Mouse (Mus musculus): ENCODE measurements around the gene Gm49361. TPM values are rescaled to one million over a fixed set of nuclear protein-coding genes. Genes with fewer than 3 reads are reported as not detected.

Gene Gm49361
- total and polyA plus RNA-seq, 3 experiments: not detected

GRCm38 (mm10) chr14:57769102-57769501 lies 23.2 kb upstream of the Gm49361 start:
- TF ChIP-seq CTCF (IDR thresholded peaks at IDR 0.05; ENCODE audit: low read depth, low read length) (no peak), POLR2AphosphoS5 (IDR thresholded peaks at IDR 0.05; ENCODE audit: insufficient replicate concordance, low read depth, low read length) (no peak), TAL1 (conservative IDR thresholded peaks at IDR 0.05; ENCODE audit: low read depth, low read length) (no peak), GATA2 (IDR thresholded peaks at IDR 0.05; ENCODE audit: borderline replicate concordance, low read depth, low read length) (no peak), GATA1 (IDR thresholded peaks at IDR 0.05; ENCODE audit: borderline replicate concordance, low read length) (no peak)
- ATAC-seq (ENCODE audit: extremely low read depth, insufficient number of reproducible peaks, low FRiP score, poor library complexity, severe bottlenecking) (no peak), DNase-seq (ENCODE audit: low spot score) (no peak)
- H3K4me1 ChIP-seq (ENCODE audit: insufficient read depth, low read depth, low read length): no peaks in the 10 kb centered on the region
- H3K27me3 ChIP-seq (ENCODE audit: insufficient read depth, low read length): peaks cover 5% of the 10 kb centered on the region; the same call in 1 of the 2 replicates
- H3K9me3 ChIP-seq (replicated peaks): no peaks in the 10 kb centered on the region
- H3K36me3 ChIP-seq (replicated peaks): no peaks in the 10 kb centered on the region
- no peak overlapping the region for H3K4me3 ChIP-seq (ENCODE audit: low read depth, low read length)

- H3K36me3 ChIP-seq (replicated peaks): no peaks in the 10 kb centered on the region
- no peak for TF ChIP-seq GATA1 (IDR thresholded peaks at IDR 0.05; ENCODE audit: borderline replicate concordance, low read length)
- no peak for TF ChIP-seq TAL1 (conservative IDR thresholded peaks at IDR 0.05; ENCODE audit: low read depth, low read length)
- no peak for TF ChIP-seq CTCF (IDR thresholded peaks at IDR 0.05; ENCODE audit: low read depth, low read length)
- no peak for TF ChIP-seq GATA2 (IDR thresholded peaks at IDR 0.05; ENCODE audit: borderline replicate concordance, low read depth, low read length)
- no peak for TF ChIP-seq POLR2AphosphoS5 (IDR thresholded peaks at IDR 0.05; ENCODE audit: insufficient replicate concordance, low read depth, low read length)
- H3K27me3 ChIP-seq (ENCODE audit: insufficient read depth, low read length): peaks cover 11% of the 10 kb centered on the region; the same call in 1 of the 2 replicates
- H3K4me3 ChIP-seq (ENCODE audit: low read depth, low read length): no peak overlapping the region
- no peaks in the 10 kb centered on the region for H3K9me3 ChIP-seq (replicated peaks)
- DNase-seq (ENCODE audit: low spot score) (no peak), ATAC-seq (ENCODE audit: extremely low read depth, insufficient number of reproducible peaks, low FRiP score, poor library complexity, severe bottlenecking) (no peak)
- H3K4me1 ChIP-seq (ENCODE audit: insufficient read depth, low read depth, low read length): peaks cover 9% of the 10 kb centered on the region; the same call in 1 of the 2 replicates
Measured at GRCm38 (mm10) chr14:57760447-57761412, 14.8 kb upstream of the Gm49361 start.

- H3K9me3 ChIP-seq (replicated peaks): no peaks in the 10 kb centered on the region
- TF ChIP-seq TAL1 (conservative IDR thresholded peaks at IDR 0.05; ENCODE audit: low read depth, low read length) (no peak), GATA2 (IDR thresholded peaks at IDR 0.05; ENCODE audit: borderline replicate concordance, low read depth, low read length) (no peak), CTCF (IDR thresholded peaks at IDR 0.05; ENCODE audit: low read depth, low read length) (no peak), GATA1 (IDR thresholded peaks at IDR 0.05; ENCODE audit: borderline replicate concordance, low read length) (no peak), POLR2AphosphoS5 (IDR thresholded peaks at IDR 0.05; ENCODE audit: insufficient replicate concordance, low read depth, low read length) (no peak)
- DNase-seq (ENCODE audit: low spot score) (no peak), ATAC-seq (ENCODE audit: extremely low read depth, insufficient number of reproducible peaks, low FRiP score, poor library complexity, severe bottlenecking) (no peak)
- no peaks in the 10 kb centered on the region for H3K36me3 ChIP-seq (replicated peaks)
- H3K27me3 ChIP-seq (ENCODE audit: insufficient read depth, low read length): peaks cover 9% of the 10 kb centered on the region; the same call in 1 of the 2 replicates
- H3K4me1 ChIP-seq (ENCODE audit: insufficient read depth, low read depth, low read length): peaks cover 27% of the 10 kb centered on the region
- H3K4me3 ChIP-seq (ENCODE audit: low read depth, low read length): no peak within 1 kb of the TSS
Measured at GRCm38 (mm10) chr14:57758237-57758636, 12.3 kb upstream of the Gm49361 start, which contains the start of gene Lats2. TSS of gene Lats2 (minus strand) at chr14:57758388.

GRCm38 (mm10) chr14:57756094-57756493 lies 10.2 kb upstream of the Gm49361 start:
- Histone ChIP-seq H3K9me3 (replicated peaks) (no peaks in the 10 kb centered on the region), H3K4me3 (ENCODE audit: low read depth, low read length) (no peak overlapping the region), H3K36me3 (replicated peaks) (no peaks in the 10 kb centered on the region), H3K27me3 (ENCODE audit: insufficient read depth, low read length) (peaks cover 5% of the 10 kb centered on the region; the same call in 1 of the 2 replicates), H3K4me1 (ENCODE audit: insufficient read depth, low read depth, low read length) (peaks cover 34% of the 10 kb centered on the region)
- DNase-seq (ENCODE audit: low spot score) (no peak), ATAC-seq (ENCODE audit: extremely low read depth, insufficient number of reproducible peaks, low FRiP score, poor library complexity, severe bottlenecking) (no peak)
- no peak for TF ChIP-seq POLR2AphosphoS5 (IDR thresholded peaks at IDR 0.05; ENCODE audit: insufficient replicate concordance, low read depth, low read length)
- TF ChIP-seq CTCF (IDR thresholded peaks at IDR 0.05; ENCODE audit: low read depth, low read length): no peak
- TF ChIP-seq GATA1 (IDR thresholded peaks at IDR 0.05; ENCODE audit: borderline replicate concordance, low read length): no peak
- TF ChIP-seq GATA2 (IDR thresholded peaks at IDR 0.05; ENCODE audit: borderline replicate concordance, low read depth, low read length): no peak
- no peak for TF ChIP-seq TAL1 (conservative IDR thresholded peaks at IDR 0.05; ENCODE audit: low read depth, low read length)

- DNase-seq (ENCODE audit: low spot score) (no peak), ATAC-seq (ENCODE audit: extremely low read depth, insufficient number of reproducible peaks, low FRiP score, poor library complexity, severe bottlenecking) (no peak)
- Histone ChIP-seq H3K4me1 (ENCODE audit: insufficient read depth, low read depth, low read length) (peaks cover 34% of the 10 kb centered on the region), H3K36me3 (replicated peaks) (no peaks in the 10 kb centered on the region), H3K9me3 (replicated peaks) (no peaks in the 10 kb centered on the region), H3K4me3 (ENCODE audit: low read depth, low read length) (no peak overlapping the region), H3K27me3 (ENCODE audit: insufficient read depth, low read length) (peaks cover 5% of the 10 kb centered on the region; the same call in 1 of the 2 replicates)
- no peak for TF ChIP-seq POLR2AphosphoS5 (IDR thresholded peaks at IDR 0.05; ENCODE audit: insufficient replicate concordance, low read depth, low read length)
- no peak for TF ChIP-seq TAL1 (conservative IDR thresholded peaks at IDR 0.05; ENCODE audit: low read depth, low read length)
- no peak for TF ChIP-seq GATA1 (IDR thresholded peaks at IDR 0.05; ENCODE audit: borderline replicate concordance, low read length)
- TF ChIP-seq GATA2 (IDR thresholded peaks at IDR 0.05; ENCODE audit: borderline replicate concordance, low read depth, low read length): no peak
- TF ChIP-seq CTCF (IDR thresholded peaks at IDR 0.05; ENCODE audit: low read depth, low read length): no peak
Measured at GRCm38 (mm10) chr14:57755661-57756060, 9.8 kb upstream of the Gm49361 start.

Data from G1E (cell line).